Mouse (Mus musculus) embryo, embryonic 9.5 days (tissue): ENCODE results near the gene Xpa.

Experiments
- DNase-seq: peaks from one replicate; pipeline ENCODE4 v3.0.0-alpha.2; 2017; ENCODE audit errors: extremely low spot score

The Xpa gene

DNA sequence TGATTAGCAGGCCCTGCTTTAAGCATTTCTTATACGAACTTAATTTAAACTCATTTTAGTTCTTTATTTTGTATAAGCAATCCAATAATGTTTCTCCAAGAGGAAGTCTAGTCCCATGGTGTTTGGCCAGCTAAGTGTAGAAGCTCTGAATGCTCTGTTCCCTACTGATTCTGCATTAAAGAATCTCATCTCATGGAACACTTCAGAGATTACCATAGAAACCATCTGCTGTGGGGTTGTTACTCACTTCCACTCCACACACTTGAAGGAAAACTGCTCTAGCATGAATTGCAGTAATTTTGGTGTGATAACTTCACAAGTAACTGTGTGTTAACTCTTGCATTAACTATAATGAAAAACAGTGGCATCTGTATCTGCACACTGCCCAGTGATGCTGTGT, 49.2 kb downstream of the Xpa start:
- DNase-seq, result no peak

DNA sequence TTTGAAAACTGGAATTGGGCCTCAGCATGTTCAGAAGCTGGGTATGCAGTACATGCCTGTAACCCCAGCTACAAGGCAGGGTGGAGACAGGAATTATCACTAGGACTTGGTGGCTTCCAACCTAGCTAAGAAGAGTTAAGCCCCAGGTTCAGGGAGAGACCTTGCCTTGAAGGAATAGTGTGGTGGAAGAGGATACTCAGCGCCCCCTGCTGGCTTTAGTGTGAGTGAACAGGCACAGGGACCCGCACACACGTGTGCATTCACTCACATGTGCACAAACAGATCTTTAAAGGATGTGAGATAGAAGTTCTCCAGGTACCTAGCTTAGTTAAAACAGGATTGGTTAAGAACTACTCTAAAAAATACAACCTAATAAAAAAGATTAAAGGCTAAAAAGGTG, 51.8 kb downstream of the Xpa start:
- peak; percentile 7 for DNase-seq

DNA sequence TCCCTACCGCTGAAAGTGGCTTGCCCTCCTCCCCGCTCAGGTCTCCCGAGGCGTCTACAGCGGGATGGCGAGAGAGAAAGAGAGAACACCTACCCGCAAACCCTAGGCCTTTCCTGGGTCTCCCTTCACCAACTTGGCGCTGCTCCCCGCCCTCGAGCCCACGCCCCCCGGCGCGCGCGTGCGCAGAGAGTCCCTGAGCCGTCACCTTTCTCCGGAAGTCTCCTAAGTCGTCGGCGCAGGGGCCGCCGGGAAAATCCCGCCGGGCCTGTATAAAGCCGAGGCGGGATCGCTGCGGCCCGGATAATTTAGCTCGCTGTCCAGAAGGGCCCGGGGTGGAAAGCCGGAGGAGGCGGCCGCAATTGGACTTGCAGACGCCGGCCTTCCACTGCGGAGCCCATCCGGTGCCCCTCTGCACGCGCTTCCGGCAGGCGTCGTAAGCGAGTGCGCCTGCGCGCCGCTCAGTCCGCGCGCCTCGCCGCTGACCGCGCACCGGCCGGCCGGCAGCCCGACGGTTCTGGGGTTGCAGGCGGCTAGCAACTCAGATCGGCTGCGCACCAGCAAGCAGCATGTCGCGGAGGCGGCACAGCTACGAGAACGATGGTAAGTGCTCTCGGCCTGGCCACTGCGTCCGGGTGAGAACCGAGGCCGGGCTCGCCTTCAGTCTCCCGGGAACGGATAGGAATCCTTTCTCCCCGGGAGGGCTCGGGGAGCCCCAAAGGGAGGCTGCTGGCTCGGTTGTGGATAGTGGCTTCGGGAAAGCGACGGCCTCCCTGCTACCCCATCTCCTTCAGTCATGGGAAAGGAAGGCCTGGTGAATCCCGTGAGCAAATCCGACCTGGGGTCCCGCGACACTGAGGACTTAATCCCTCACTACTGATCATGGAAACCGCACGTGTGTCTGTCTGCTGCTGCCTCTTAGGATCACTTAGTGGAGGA, 57.6 kb downstream of the Xpa start, which contains the start of the genes Ncbp1 and Tstd2:
Gene Ncbp1, plus strand, starts transcription at position 327 of the 936 bp plus-strand sequence.
Gene Tstd2, minus strand, starts transcription at position 408 of the 936 bp plus-strand sequence.
- peak; percentile 93 for DNase-seq

DNA sequence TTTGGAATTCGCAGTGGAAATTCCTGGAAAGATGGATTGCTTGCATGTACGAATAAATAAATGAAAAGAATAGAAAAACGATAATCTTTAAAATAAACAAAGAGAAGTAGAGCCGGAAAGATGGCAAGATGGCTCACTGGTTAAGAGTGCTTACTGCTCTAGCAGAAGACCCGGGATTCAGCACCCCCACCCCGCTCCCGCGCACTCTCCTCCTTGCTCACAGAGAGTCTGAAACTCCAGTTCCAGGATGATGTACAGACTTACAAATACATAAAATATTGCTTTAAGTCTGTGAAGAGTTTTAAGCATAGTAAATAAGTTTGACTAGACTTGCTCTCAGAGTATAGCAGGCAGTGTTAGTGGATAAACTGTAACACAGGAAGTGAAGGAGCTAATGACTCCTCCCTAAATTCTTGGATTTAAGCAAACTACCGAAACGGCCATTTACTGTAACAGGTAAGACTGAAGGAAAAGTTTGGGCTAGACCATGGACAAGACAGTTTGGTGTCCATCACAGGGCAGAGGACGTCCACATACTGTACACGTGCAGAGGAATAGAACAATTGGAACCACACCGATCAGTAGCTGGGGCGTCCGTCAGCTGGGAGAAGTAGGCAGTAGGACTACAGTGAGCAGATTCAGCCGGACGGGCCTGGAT, 58.4 kb downstream of the Xpa start:
- no peak for DNase-seq

DNA sequence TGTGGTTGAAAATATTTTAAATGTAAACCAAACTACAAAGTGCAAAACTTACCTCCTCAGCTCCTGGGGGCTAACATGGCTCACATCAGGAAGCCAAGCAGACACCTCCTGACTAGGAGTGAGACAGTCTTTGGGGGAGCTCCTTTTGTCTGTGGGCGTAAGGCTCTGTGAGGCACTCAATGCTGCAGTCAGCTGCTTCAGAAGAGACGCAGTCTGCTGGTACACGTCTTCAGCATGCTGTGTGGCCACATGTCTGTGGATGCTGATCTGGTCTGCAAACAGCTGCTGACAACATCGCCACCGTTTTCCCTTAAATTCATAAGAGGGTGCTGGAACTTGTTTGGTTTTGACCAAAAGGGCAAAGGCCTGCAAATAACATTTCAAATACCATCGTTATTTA, 64.3 kb downstream of the Xpa start:
- DNase-seq, result no peak

DNA sequence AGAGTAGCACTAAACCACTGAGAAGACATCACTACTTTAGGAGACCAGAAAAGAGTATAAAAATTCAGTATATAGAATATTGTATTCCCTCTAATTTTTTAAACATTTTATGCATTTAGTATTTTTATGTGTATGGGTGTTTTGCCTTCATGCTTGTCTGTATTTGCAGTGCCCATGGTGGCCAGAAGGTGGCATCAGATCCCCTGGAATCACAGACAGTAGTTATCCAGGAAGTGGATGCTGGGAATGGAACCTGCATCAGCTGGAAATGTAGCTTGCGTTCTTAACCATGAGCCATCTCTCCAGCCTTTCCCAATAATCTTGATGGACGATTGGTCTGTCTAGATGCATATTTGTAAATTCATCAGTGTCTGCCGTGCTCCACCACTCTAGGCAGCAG, 65.9 kb downstream of the Xpa start:
- DNase-seq, result peak; percentile 53

DNA sequence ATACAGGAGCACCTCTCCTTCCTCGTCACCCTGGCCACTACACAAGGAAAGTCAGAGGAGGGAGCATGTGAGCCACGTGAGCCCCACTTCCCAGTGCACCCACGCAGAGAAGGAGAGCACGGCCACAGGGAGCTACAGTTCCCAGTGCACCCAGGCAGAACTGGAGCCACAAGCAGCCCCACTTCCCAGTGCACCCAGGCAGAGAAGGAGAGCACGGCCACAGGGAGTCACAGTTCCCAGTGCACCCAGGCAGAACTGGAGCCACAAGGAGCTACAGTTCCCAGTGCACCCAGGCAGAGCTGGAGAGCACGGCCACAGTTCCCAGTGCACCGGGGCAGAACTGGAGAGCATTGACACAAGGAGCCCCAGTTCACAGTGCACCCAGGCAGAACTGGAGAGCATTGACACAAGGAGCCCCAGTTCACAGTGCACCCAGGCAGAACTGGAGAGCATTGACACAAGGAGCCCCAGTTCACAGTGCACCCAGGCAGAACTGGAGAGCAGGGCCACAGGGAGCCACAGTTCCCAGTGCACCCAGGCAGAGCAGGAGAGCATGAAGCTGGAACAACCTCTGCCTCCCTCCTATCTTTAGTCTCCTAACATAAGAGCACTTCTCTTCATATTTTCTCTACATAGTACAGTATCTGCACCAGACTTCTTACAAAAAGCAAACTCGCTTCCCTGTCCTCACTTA, 66.7 kb downstream of the Xpa start:
- no peak for DNase-seq

DNA sequence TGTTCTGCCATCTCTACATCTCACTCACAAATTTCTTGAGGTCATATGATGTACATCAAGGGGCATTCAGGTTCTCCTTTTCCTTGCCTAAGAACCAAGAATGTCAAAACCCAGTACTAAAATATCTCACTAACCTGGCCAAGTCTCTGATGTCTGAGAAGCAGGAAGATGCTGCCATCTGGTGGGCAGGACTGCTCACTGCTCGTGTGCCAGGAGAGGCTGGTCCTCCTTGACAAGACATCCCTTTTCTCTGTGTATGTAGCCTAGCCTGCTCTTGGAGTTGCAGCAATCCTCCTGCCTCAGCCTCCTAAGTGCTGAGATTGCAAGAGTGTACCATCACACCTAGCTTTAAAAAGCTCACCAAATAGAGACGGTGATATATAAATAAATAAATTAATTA, 69.6 kb downstream of the Xpa start:
- DNase-seq, result peak; percentile 53

DNA sequence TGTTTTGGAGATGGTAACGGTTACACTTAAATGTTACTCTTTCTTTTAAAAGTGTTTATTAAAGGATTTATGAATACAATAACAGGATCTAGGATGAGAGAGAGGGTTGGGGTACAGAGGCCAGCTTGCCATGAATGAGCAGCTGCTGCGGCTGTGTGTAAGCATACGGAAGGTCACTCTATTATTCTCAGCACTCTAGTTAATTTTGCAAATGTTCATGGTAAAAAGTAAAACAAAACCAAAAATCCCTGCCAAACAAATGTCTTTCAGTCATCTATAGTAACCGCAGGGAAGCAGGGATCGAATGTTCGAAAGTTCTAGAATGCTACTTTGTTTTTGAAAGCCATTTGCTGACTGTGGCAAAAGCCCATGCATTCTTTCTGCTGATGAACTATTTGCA, 72.8 kb downstream of the Xpa start:
- DNase-seq, result no peak

DNA sequence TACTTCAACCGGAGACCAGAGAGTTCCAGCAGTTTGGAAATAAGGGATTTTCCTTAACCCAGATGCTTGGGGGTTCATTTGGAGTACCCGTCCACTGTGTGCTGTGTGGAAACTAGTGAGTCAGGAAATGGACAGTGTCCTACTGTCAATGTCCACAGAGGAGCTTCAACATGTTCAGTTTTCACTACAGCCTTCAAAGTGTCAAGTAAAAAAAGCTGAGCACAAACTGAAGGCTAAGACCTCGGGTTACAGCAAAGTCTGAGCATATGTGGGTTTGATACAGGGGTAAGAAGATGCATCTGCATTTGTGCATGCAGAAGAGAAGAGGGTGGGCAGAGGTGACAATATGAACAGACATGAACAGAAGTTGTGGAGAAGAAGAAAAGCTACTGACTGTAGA, 75.3 kb downstream of the Xpa start:
- DNase-seq, result no peak

DNA sequence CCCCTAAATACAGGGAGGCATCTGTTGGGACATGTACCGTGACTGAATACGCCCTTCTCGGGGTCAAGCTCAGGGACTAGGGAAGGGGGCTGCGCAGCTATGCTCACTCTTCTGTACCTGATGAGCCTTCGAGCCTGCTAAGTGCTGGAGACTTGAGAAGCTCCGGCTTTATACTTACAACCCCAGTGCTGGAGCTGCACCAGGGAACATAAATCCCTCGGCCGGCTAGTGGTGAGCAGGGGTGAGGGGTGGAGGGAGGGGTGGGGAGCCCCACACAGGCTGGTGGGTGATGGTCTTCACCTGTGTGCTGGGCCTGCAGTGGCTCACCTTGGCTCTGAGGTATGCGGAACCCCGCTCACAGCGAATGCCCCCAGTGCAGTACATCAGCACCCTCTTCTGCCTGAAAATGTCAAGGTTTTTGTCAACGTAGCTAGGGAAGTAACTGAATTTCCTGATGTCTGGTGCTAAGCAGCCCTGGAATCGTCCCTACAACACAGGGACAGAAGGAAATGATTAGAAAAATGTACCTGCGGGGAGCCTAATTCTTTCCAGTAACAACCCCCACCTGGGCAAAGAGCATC, 76.5 kb downstream of the Xpa start:
- DNase-seq, result no peak

DNA sequence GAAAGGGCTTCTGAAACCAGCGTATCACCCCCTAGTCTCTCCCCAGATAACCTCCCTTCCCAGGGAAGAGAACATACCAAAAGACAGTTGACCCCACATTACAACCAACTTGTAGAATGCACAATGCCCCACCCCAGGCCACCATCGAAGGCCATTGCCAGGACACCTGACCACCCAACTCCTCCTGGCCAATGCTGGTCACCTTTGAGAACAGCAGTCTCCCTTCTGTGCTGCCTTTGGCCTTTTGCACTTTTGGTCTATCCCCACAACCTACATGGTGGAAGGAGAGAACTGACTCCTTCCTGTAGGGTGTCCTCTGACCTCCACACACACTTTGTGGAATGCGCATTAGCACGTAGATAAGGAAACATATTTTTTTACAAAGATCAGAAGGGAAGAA, 78.6 kb downstream of the Xpa start:
- no peak for DNase-seq

DNA sequence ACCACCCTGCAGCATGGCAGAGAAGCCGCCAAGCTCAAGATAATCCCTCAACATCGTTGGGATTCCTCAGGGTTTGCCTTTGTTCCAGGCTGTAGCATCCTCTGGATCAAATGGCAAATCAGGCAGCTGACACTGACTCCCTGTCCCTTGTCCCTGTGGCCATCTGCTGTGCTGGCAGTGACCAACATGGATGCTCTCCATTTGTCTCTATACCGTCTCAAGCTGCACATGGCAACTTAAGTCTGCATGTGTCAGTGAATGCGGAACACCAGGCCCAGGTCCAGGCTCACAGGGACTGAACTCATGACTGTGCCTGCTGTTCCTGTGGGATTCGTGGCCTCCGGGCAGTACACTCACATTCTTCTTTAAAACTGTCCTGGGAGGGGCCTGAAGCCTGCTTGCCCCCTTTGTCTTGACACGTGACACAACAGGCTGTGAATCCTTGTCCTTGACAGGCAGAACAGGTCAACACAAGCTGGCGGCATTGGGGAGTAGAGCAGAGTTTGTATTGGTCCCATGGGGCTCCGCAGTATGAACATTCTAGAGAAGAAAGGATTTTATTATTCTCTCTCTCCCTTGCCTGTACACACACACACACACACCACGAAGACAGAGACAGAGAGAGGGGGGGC, 79.5 kb downstream of the Xpa start:
- no peak for DNase-seq

DNA sequence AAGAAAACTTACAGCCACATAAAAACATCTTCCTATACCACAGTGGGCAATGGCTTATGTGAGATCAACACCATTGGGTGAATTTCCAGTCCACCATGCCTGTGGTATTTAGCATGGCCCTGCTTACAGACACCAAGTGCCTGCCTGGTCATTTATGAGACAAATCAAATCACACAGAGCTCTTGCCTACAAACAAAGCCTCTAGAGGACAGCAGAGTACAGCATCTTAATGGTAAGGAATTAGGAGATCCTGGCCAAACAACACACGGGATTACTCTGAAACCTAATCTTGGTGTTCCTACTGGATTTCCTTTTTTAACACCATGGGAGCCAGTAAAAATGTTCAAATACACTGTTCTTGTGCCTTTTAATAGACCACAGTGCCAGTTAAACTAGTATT, 80.8 kb downstream of the Xpa start:
- no peak for DNase-seq

DNA sequence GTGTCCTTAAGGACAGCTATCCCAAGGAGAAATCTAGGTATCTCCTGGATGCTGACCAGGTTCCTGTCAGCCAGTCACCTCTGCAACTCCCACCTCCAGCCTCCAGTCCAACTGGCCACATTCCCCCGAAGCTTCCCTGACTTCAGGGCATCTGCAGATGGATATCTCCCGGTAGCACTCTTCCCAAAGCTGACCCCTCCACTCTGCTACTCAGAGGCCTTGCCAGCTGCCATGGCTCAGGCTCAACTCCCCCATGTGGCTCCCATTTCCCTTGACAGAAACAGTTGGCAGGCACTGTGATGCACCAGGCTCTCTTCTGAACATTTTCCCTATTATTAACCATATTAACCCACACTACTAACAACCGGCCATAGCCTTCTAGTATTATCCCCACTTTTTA, 84.8 kb downstream of the Xpa start:
- DNase-seq, result no peak

DNA sequence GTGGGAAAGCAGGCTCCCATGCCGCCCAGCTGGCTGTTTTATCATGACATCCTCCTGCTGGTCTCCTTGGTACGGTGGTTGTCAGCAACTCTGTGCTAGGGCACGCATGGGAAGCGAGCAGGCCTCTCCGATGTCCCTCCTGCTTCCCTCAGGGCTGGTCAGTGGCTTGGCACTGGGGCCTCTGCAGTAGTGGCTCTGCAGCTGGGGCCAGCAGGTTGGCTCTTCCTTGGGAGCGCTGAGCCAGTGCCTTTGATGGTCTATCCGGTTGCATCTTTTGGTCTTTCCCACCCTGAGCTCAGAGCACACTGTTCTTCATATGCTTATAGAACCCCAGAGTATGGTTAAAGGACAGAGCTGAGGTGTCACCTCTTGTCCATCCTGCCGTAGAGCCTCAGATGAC, 86.0 kb downstream of the Xpa start:
- no peak for DNase-seq
